Mouse (Mus musculus): ENCODE results near the gene Hsp90ab1. TPM values are rescaled to one million over a fixed set of nuclear protein-coding genes. Genes with fewer than 3 reads are reported as not detected.

Gene Hsp90ab1
- 1,053 to 1,253 TPM (median 1,109 TPM) in 4 replicates for total RNA-seq (2023)

DNA sequence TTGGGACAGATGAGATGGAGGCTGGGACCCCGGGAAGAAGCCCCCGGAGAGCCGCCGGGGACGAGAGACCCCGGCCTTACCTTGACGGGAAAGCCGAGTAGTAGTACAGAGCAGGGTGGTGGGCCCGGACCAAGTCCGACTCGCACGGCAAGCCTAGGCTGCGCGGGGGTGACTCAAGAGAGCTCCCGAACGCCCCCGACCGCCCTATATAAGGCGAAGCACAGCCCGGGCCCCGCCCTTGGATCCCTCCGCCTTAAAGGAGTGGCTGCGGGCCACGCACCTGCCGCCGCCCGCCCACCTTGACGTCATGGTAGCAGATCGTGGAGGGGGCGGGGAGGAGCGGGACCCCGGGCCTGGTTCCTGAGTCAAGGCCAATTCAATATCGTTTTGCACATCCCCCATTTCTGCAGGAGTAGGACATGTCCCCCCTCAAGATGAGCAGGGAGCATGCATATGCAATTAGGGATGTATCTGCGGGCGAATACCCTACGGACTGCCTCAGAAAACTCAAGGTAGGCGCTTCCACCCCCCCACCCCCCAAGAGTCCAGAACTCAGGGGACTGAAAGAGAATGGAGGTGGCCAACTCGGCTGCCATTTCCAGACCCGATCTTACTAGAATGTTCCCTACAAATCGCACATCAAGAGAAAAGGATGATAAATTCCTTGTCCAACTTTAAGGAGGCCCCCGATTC, at the start of gene Hsp90ab1:
TSS of gene Hsp90ab1 (minus strand) at position 185 of the 693 bp plus-strand sequence.

DNA sequence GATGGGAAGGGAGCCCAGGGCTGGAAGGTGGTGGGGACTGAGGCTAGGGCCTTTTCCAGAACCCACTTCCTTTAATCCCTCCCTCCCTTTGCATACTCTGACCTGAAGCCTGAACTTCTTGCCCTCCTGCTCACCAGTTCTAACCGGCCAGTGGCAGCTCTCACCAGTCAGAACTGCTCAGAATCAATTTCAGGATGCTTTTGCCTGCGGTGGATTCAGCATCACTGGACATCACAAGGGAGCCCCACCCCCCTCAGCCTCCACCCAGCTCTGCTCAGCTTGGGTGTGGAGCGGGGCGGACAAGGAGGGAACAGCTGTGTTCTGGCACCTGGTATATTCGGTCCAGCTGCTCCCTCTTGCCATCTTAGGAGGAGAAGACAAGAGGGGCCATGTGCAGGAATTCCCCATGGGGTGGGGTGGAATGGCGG, 28.8 kb upstream of the Hsp90ab1 start, which contains the start of gene Mymx:
TSS of gene Mymx (minus strand) at position 226 of the 428 bp plus-strand sequence.

DNA sequence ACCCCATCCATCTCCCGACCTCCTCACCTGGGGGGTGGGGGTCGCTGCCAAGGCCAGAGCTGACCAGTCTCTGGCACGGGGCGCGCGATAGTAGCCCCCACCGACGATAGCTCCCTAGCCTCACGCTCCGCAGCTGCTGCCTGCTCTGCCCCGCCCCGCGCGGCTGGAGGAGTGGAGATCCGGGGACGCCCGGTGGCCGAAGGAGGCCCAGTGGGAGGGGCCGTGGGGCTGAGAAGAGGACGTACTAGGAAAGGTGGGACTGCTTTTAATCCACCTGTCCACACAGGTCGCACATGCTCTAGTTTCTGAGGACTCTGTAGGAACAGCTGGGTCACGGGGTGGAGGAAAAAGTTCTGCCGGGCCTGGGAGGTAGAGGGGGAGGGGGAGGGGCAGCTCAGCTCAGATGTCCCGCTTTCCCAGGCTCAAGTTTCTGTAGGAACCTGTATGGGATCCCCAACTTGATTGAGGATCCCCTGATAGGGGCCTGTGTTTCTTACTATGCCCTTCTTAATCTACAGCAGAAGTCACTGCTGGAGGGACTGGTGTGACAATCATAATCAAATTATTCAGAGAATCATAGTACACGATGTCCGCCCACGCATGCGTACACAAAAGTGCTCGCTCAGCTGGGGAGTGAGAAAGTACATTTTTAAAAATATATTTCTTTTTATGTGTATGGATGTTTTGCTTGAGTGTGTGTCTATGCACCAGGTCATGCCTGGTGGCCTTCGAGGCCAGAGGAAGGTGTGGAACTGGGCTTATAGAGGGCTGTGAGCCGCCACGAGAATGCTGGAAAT, 26.6 kb upstream of the Hsp90ab1 start, which contains the start of gene Slc29a1:
TSS of gene Slc29a1 (minus strand) at position 161 of the 797 bp plus-strand sequence.

DNA sequence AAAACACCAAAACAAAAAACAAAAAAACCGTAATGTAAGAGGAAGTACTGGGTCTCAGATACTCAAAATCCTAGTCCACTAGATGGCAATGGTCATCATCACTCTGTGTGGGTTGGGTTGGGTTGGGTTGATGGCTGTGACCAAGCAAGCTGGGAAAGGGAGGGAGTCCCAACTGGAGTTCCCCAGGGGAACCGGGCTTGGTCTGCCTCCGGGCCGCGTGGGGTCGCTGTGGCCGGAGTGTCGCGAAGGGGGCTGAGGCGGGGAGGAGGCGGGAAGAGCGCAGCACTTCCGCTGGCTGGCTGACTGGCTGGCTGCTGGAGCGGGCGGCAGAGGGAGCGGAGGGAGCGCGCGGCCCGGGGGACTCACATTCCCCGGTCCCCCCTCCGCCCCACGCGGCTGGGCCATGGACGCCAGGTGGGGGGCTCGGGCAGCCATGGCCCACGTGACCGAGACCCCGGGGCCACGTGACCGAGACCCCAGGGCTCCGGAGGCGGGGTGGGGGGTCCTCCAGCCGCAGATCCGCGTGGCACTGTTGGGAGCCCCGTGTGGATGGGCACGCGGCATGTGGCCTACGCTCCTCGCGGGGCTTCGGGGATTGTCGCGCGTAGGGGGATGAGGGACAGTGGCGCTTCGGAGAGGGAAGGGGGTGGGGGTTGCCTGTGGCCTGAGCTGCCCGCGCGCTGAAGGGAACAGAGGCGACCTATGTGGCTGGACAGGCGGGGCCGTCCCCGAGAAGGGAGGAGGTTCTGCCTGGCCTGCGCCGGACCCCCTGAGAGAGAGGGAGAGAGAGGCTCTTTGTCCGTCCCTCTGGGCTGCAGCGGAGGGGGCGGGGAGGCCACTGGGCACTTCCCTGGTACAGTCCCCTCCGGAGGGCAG, 9.2 kb downstream of the Hsp90ab1 start, which contains the start of gene Slc35b2:
TSS of gene Slc35b2 (plus strand) at position 220 of the 876 bp plus-strand sequence.

DNA sequence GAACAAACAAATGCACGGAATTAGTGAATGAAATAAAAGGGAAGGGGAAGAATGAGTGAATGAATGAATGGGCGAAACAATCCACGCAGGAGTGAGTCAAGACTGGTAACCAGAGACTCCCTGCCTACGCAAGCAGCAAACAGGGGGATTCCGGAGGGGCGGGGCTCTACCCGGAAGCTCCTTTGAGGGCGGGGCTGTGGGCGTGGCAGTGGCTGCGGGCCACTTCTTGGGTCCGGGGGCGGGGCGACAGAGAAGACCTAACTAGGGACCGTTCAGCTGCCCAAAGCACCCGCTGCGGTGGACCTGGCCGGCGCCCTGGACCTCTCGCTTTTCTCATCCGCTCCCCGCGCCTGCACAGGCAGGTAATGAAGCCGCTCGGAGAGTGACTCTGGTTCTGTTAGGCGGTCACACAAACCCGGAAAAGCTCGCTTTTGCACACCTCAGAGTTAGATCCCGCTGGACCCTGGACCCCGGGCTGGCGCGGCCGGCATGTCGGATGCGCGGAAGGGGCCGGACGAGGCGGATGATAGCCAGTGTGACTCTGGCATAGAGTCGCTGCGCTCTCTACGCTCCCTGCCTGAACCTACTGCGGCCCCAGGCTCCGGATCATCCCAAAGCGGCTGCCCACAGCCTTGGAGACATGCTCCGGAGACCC, 17.5 kb downstream of the Hsp90ab1 start, which contains the start of gene Nfkbie:
TSS of gene Nfkbie (plus strand) at position 252 of the 655 bp plus-strand sequence.

DNA sequence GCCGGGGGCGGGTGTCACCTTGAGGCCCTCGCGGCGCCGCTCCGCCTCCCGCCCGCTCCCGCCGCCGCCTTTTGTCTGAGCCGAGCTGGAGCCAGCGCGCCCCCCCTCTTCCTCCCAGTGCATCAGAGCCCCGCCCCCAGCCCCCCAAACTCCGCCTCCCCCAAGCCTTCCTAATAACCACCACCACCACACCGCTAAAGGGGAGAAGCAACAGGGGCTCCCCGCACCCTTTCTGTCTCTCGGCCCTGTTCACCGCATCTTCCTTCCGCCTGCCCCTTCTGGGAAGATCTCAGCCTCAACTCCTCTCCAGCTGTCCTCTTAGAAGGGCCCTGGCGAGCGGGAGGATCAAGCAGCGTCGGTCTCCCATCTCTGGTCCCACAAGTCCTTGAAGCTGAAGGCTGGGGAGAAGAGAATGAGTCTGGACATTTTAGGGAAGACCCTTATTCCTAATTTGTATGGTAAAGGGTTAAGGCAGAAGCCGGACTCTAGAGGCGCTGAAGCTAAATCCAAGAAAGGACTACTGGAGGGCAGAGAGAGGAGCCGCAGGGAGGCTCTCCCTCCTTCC, 23.4 kb downstream of the Hsp90ab1 start, which contains the start of gene Tmem151b:
TSS of gene Tmem151b (minus strand) at position 61 of the 565 bp plus-strand sequence.

DNA sequence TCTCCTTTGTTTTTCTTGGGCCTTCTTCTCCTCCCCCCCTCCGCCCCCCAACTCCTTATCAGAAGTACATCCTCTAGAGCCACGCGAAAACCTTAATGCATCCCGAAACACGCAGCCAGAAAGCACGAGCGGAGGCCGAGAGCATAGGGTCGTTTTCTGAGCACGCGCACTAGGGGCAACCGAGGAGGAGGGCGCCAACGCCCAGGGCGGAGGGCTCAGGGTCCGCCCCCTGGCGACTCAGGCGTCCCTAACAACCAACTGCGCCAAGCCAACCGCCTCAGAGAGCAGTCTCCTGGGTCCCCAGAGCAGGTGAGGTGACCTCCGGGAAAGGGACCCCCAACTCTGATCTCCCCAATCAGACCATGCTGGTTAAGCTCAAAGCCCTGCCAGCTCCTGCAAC, 49.8 kb downstream of the Hsp90ab1 start, which contains the start of gene Tcte1:
TSS of gene Tcte1 (plus strand) at position 172 of the 400 bp plus-strand sequence.

Other genes with a start within 250 kb of the Hsp90ab1 start
- 87.1 to 94.5 TPM (median 93.3 TPM) in 4 replicates for gene Cdc5l, start 139.5 kb downstream of the Hsp90ab1 start, total RNA-seq (2023)
- gene Spats1, start 97.9 kb downstream of the Hsp90ab1 start, total RNA-seq (2023), result not detected in 4 replicates
- gene Aars2, start 66.4 kb downstream of the Hsp90ab1 start, total RNA-seq (2023), result 16.4 to 24.4 TPM (median 20.2 TPM) in 4 replicates
- gene Tcte1, start 49.8 kb downstream of the Hsp90ab1 start, total RNA-seq (2023), result not detected in 4 replicates
- 0.48 to 0.82 TPM (median 0.65 TPM) in 4 replicates for gene Tmem151b, start 23.6 kb downstream of the Hsp90ab1 start, total RNA-seq (2023)
- 164 to 171 TPM (median 167 TPM) in 4 replicates for gene Nfkbie, start 17.6 kb downstream of the Hsp90ab1 start, total RNA-seq (2023)
- gene Slc35b2, start 9.4 kb downstream of the Hsp90ab1 start, total RNA-seq (2023), result 57.9 to 79.1 TPM (median 60.5 TPM) in 4 replicates
- gene Slc29a1, start 26.3 kb upstream of the Hsp90ab1 start, total RNA-seq (2023), result 17.7 to 23.0 TPM (median 19.6 TPM) in 4 replicates
- gene Mymx, start 28.8 kb upstream of the Hsp90ab1 start, total RNA-seq (2023), result not detected in 4 replicates
- gene Capn11, start 86.1 kb upstream of the Hsp90ab1 start, total RNA-seq (2023), result 0.89 TPM in 1 of 4 replicates, not detected in the others
- gene Mrpl14, start 113.1 kb upstream of the Hsp90ab1 start, total RNA-seq (2023), result 21.1 to 26.4 TPM (median 24.9 TPM) in 4 replicates
- 24.9 to 36.0 TPM (median 29.8 TPM) in 4 replicates for gene Tmem63b, start 113.6 kb upstream of the Hsp90ab1 start, total RNA-seq (2023)
- gene 1600014C23Rik, start 160.6 kb upstream of the Hsp90ab1 start, total RNA-seq (2023), result not detected in 4 replicates

Measured in B cell, adult 62 days (primary cell).